Mouse (Mus musculus) gastrocnemius, postnatal 4 days (tissue): ENCODE results near the gene Poc1a. TPM values are rescaled to one million over a fixed set of nuclear protein-coding genes. Genes with fewer than 3 reads are reported as not detected.

Experiments used
- DNase-seq, 2 experiments: peaks; one replicate each; pipeline ENCODE4 v3.0.0; 2021 to 2022; ENCODE audit warnings: low spot score in 2 of 2, mixed read lengths in 2 of 2
- total RNA-seq, 2 experiments: library from RNA; stranded (reverse); gene quantifications; 2 replicates each; pipeline ENCODE4 v1.2.3; 2021

Poc1a gene
- total RNA-seq, 2 experiments from 2014 or later = 5.4 to 5.8 TPM

- DNase-seq = no peak
Measured at GRCm38 (mm10) chr9:106263381-106263924, 17.4 kb upstream of the Poc1a start.

DNA sequence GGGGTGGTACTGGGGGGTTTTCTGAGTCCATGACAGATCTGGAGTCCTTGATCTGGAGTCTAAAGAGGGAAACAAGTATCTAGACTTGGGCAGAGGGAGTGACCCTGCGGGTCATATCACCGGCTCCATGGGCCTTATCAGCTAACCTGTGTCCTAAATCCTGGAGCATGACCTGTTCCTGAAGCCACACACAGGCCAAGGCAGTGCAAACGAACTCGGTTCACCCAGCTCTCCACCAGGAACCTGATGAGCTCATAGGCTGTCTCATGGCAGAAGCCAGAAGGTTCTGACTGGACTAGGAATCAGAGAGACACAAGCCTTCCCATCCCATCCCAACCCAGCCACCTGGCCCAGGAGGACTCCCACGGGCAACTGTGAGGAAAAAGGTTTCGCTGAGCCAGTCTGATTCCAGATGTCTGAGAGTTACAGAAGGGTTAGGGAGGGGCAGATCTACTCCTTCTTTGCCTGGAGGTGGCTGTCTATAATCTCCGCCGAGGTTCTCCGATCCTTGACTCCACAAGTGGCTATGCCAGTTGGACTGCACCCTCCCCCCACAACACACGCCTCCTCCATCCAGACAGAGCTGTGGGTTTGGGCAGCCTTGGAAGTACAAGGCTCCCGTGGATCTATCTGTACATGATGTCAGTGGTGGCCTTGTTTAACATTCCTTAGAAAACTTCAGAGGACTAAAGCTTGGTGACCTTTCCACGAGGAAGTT lies 15.3 kb upstream of the Poc1a start:
- DNase-seq = no peak

DNA sequence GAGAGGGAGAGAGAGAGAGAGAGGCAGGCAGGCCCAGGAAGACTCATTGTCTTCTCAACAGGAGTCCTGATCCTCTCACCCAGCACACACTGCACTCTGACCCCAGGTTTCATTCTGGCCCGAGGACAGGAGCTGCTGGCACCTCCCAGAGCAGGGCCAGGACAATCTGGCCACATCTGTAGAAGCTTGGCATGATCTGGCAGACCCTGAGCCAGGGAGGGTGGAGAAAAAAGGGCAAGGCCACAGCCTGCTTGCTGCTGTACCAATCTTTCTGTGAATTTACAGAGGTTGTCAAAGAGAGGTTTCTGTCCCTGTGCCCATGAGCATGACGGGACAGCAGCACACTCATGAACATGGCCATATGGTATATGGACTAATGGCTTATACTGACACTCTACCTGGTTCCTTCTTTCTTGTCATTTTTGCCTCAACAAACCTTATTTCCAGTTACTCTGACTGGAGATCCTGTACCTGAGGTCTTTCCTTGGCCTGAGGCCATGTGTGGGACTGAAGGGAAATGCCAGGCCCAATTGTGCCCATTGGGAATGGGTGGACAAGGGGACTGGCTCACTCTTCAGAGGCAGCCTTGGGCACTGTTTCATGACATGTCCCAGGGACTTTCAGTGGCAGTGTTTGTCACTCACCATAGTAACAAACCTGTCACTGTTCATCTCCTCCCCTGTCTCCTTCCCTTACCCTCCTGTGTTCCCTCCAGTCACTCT lies 13.8 kb upstream of the Poc1a start:
- no peak for DNase-seq

GRCm38 (mm10) chr9:106268421-106268820 lies 12.4 kb upstream of the Poc1a start:
- DNase-seq = no peak

GRCm38 (mm10) chr9:106269076-106269788 lies 11.6 kb upstream of the Poc1a start:
- DNase-seq = no peak

DNA sequence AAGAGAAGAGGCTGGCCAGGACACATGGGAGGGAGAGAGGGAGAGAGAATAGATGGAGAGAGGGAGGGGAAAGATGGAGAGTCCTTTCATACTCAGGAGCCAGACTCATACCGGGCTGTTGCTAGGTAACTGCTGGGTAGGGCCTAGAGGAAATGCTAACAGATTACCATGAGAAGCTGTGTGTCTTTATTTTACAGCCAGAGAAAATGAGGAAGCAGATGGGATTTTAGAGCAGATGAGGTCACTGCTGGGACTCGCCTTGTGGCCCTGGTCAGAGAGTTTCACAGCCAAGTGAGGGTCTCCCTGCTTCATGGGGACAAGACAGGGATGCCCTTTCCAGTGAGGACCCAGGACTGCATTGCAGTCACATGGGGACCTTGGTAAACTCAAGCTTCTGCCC lies 11.0 kb upstream of the Poc1a start:
- no peak for DNase-seq

- no peak for DNase-seq
Measured at GRCm38 (mm10) chr9:106270656-106271055, 10.2 kb upstream of the Poc1a start.

- DNase-seq = no peak
Measured at GRCm38 (mm10) chr9:106272288-106272687, 8.6 kb upstream of the Poc1a start.

- no peak for DNase-seq
Measured at GRCm38 (mm10) chr9:106273276-106273675, 7.6 kb upstream of the Poc1a start.

DNA sequence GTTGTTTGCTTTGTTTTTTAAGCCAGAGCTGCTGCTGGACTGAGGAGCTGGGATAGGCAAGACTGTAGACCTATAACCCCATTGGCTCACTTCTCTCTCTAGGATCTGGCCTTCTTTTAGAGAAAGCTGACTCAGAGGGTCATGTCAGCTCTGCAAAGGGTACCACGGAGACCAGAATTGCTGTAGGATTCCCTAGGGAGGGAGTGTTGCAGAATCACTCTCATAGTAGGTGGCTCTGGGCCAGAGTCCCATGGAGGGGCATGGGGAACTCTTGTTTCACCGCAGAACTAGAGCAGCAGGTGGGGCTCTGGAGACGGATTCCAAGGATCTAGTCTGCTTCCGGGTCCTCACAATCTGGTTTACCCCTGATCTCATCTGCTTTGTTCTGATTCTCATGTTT lies 7.1 kb upstream of the Poc1a start:
- no peak for DNase-seq

DNA sequence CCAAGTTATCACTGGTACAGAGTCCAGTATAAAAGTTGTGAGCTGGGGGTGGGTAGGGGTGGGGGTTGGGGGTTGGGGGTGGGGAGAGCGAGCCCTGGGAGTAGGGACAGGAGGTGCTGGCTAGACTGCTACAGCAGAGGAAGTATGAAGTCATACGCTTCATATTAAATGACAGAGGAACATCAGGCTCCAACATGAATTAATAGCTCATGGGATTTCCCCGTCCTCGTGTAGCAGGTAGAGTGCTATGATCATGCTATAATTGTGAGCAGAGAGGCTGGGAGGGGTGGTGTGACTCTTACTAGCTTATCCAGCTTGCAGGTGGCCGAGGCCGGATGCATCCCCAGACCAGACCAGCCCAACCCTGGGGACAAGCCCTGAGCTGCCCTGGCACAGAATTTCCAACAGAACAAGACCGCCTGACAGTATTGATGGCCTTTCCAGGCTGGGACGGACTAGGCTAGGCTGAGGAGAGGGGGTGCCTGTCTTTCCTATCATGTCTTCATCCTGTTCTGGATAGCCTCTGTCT lies 6.1 kb upstream of the Poc1a start:
- no peak for DNase-seq

DNA sequence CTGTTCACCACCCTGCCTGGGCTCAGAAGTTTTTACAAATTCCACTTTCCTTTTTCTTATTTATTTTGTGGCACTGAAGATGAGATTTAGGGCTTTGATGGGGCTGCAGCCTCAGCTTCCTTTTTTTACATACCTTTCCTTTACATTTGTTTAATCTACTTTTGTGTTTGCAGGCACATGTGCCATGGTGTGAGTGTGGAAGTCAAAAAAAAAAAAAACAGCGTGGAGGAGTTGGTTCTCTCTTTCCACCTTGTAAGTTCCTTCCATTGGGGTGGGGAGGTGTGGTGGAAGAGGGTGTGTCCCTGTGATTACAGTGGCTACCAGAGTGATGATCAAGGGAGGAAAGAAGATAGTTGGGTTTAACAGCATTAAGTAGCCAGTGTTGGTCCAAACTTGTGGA lies 5.1 kb upstream of the Poc1a start:
- DNase-seq = no peak

- DNase-seq = peak in 1 of 2 experiments; percentile 51
Measured at GRCm38 (mm10) chr9:106280386-106280785, 475 bp upstream of the Poc1a start.

- DNase-seq = no peak
Measured at GRCm38 (mm10) chr9:106282024-106282423, 1.2 kb downstream of the Poc1a start.

DNA sequence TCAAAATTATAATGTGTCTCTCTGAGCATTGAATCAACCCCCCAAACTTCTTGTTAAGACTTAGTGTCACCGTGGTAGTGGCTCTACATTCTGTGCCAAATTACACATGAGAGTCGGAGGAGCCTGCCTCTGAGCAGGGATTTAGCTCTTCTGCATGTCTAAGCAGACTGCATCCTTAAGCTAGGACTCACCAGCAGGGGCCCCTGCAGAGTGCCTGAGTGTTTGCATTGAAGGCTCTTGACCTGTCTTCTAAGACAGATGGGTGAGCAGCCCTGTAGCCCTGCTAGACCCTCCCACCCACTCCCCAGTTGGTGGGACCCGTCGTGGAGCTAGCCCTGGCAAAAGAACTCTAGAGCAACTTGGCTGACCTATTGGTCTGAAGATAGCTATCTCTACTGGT lies 6.3 kb downstream of the Poc1a start:
- no peak for DNase-seq

- DNase-seq = peak; percentile 62 to 74
Measured at GRCm38 (mm10) chr9:106288864-106289263, 8.0 kb downstream of the Poc1a start.

DNA sequence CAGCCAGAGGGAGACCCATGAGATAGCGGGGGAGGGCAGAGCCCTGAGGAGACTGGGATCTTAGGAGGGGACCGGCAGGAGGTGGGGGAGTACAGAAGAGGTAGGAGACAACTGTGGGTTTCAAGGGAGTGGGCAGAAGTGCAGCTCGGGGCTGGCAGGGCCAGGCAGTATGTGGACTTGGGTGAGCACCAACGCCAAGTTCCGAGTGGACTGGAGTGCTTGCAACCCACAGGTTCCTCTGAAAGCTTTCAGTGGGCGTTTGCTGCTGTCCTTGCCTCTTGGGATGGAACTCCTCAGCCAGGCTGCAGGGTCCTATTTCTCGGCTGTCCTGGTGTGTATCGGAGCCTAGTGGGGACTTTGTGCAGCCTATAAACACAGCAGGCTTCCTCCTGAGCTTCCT lies 9.0 kb downstream of the Poc1a start:
- no peak for DNase-seq

DNA sequence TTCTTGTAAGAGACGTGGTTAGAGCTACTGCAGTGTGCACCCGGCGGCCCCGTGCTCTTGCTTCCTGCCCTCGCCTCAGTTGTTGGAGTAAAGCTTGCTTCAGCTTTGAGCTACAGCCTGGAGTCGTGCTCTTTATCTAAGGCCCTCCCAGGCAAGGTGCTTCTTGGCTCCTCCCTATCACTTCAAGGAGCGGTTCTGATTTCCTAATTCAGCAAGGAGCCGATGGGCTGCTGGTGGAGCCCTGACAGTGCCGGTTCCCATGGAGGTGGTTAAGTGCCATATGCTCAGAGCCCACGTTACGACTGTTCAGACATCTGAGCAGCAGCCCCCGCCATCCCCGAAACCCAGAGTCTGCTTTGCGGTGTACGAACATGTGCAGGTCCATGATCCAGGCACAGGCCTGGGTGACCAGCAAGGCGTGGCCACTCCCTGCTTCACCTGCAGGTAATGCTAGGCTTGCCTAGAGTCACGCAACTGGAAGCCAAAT lies 9.8 kb downstream of the Poc1a start:
- no peak for DNase-seq

- no peak for DNase-seq
Measured at GRCm38 (mm10) chr9:106293569-106294156, 12.8 kb downstream of the Poc1a start.

DNA sequence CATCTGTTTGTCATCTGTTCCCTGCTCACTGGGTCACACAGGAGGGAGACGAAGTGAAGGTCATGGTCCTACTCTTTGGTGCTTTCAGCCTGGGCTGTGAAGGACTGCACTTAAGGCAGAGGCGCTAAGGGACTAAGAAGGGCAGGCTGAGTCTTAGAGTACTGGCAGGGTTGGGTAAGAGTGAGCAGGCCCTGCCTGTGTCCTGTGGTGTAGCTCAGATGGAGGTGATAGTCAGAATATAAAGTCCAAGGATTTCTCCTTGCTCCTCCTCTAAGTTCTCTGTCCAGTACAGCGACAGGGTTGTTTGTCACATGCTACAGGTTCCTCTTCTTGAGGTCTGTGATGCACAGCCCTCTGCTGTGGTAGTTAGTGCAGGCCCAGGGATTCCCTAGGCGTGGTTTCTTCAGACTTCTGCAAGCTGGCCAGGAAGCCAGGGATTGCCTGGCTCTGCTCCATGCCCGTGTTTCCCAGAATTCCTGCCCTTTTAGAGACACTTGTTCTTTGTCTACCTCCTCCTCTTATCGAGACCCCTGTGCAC lies 15.8 kb downstream of the Poc1a start:
- DNase-seq = no peak
